Mouse (Mus musculus): ENCODE measurements at regions not wholly inside any gene's neighbourhood (a gene's known extent, or its start where the extent isn't known, plus 50 kb on each side); places are given as distances from the start of the nearest gene placed in this dataset.

GRCm38 (mm10) chr19:21104462-21104936 is 150.5 kb upstream of the Tmc1 start:
- Histone ChIP-seq H3K4me2 (replicated peaks; ENCODE audit: low read depth, low read length) (no peak overlapping the region), H3K27ac (ENCODE audit: low read depth, low read length) (no peak overlapping the region), H3K9ac (ENCODE audit: low read depth, low read length) (no peak overlapping the region), H3K9me3 (ENCODE audit: control insufficient read depth, low read length) (no peaks in the 10 kb centered on the region), H3K4me1 (replicated peaks; ENCODE audit: control insufficient read depth, insufficient read depth, low read length) (no peaks in the 10 kb centered on the region), H3K4me3 (ENCODE audit: low read depth, low read length) (no peak overlapping the region), H3K36me3 (ENCODE audit: control insufficient read depth, insufficient read depth, low read length) (no peaks in the 10 kb centered on the region), H3K27me3 (ENCODE audit: control insufficient read depth, insufficient read depth, low read length) (no peaks in the 10 kb centered on the region)
- ATAC-seq (ENCODE audit: low FRiP score) (no peak), DNase-seq (ENCODE audit: low spot score) (no peak)
- WGBS, result 82% methylated on average over 8 of the region's 8 CpGs

GRCm38 (mm10) chr19:21077771-21078548 is 124.0 kb upstream of the Tmc1 start:
- Histone ChIP-seq H3K36me3 (ENCODE audit: control insufficient read depth, insufficient read depth, low read length) (no peaks in the 10 kb centered on the region), H3K4me1 (replicated peaks; ENCODE audit: control insufficient read depth, insufficient read depth, low read length) (no peaks in the 10 kb centered on the region), H3K9me3 (ENCODE audit: control insufficient read depth, low read length) (no peaks in the 10 kb centered on the region), H3K27me3 (ENCODE audit: control insufficient read depth, insufficient read depth, low read length) (no peaks in the 10 kb centered on the region), H3K4me3 (ENCODE audit: low read depth, low read length) (no peak overlapping the region), H3K9ac (ENCODE audit: low read depth, low read length) (no peak overlapping the region), H3K4me2 (replicated peaks; ENCODE audit: low read depth, low read length) (no peak overlapping the region), H3K27ac (ENCODE audit: low read depth, low read length) (no peak overlapping the region)
- ATAC-seq (ENCODE audit: low FRiP score) (no peak), DNase-seq (ENCODE audit: low spot score) (no peak)
- WGBS, result 82% methylated on average over 7 of the region's 7 CpGs

- Histone ChIP-seq H3K9me3 (ENCODE audit: control insufficient read depth, low read length) (no peaks in the 10 kb centered on the region), H3K4me3 (ENCODE audit: low read depth, low read length) (no peak overlapping the region), H3K27me3 (ENCODE audit: control insufficient read depth, insufficient read depth, low read length) (no peaks in the 10 kb centered on the region), H3K4me2 (replicated peaks; ENCODE audit: low read depth, low read length) (no peak overlapping the region), H3K9ac (ENCODE audit: low read depth, low read length) (no peak overlapping the region), H3K4me1 (replicated peaks; ENCODE audit: control insufficient read depth, insufficient read depth, low read length) (no peaks in the 10 kb centered on the region), H3K36me3 (ENCODE audit: control insufficient read depth, insufficient read depth, low read length) (no peaks in the 10 kb centered on the region), H3K27ac (ENCODE audit: low read depth, low read length) (no peak overlapping the region)
- ATAC-seq (ENCODE audit: low FRiP score), result no peak
- no peak for DNase-seq (ENCODE audit: low spot score)
- WGBS, result 93% methylated on average over 7 of the region's 7 CpGs
Observed at GRCm38 (mm10) chr19:21068381-21068780, 114.4 kb upstream of the Tmc1 start.

- H3K27me3 ChIP-seq (ENCODE audit: control insufficient read depth, insufficient read depth, low read length), result no peaks in the 10 kb centered on the region
- DNase-seq (ENCODE audit: low spot score), result no peak
- H3K27ac ChIP-seq (ENCODE audit: low read depth, low read length), result no peak overlapping the region
- ATAC-seq (ENCODE audit: low FRiP score), result no peak
- no peaks in the 10 kb centered on the region for H3K4me1 ChIP-seq (replicated peaks; ENCODE audit: control insufficient read depth, insufficient read depth, low read length)
- H3K9me3 ChIP-seq (ENCODE audit: control insufficient read depth, low read length), result no peaks in the 10 kb centered on the region
- no peak overlapping the region for H3K4me2 ChIP-seq (replicated peaks; ENCODE audit: low read depth, low read length)
- 88% methylated on average over 14 of the region's 14 CpGs for WGBS
- H3K9ac ChIP-seq (ENCODE audit: low read depth, low read length), result no peak overlapping the region
- H3K4me3 ChIP-seq (ENCODE audit: low read depth, low read length), result no peak overlapping the region
- no peaks in the 10 kb centered on the region for H3K36me3 ChIP-seq (ENCODE audit: control insufficient read depth, insufficient read depth, low read length)
Observed at GRCm38 (mm10) chr19:21066432-21067113, 112.6 kb upstream of the Tmc1 start.

GRCm38 (mm10) chr19:21064902-21065301 is 110.9 kb upstream of the Tmc1 start:
- WGBS, result 89% methylated on average over 3 of the region's 3 CpGs
- H3K4me1 ChIP-seq (replicated peaks; ENCODE audit: control insufficient read depth, insufficient read depth, low read length), result no peaks in the 10 kb centered on the region
- H3K27ac ChIP-seq (ENCODE audit: low read depth, low read length), result no peak overlapping the region
- H3K9me3 ChIP-seq (ENCODE audit: control insufficient read depth, low read length), result no peaks in the 10 kb centered on the region
- DNase-seq (ENCODE audit: low spot score) (no peak), ATAC-seq (ENCODE audit: low FRiP score) (no peak)
- no peaks in the 10 kb centered on the region for H3K36me3 ChIP-seq (ENCODE audit: control insufficient read depth, insufficient read depth, low read length)
- H3K27me3 ChIP-seq (ENCODE audit: control insufficient read depth, insufficient read depth, low read length), result no peaks in the 10 kb centered on the region
- H3K4me2 ChIP-seq (replicated peaks; ENCODE audit: low read depth, low read length), result no peak overlapping the region
- H3K4me3 ChIP-seq (ENCODE audit: low read depth, low read length), result no peak overlapping the region
- no peak overlapping the region for H3K9ac ChIP-seq (ENCODE audit: low read depth, low read length)

- Histone ChIP-seq H3K27me3 (ENCODE audit: control insufficient read depth, insufficient read depth, low read length) (no peaks in the 10 kb centered on the region), H3K9ac (ENCODE audit: low read depth, low read length) (no peak overlapping the region), H3K4me3 (ENCODE audit: low read depth, low read length) (no peak overlapping the region), H3K9me3 (ENCODE audit: control insufficient read depth, low read length) (no peaks in the 10 kb centered on the region), H3K4me1 (replicated peaks; ENCODE audit: control insufficient read depth, insufficient read depth, low read length) (no peaks in the 10 kb centered on the region), H3K4me2 (replicated peaks; ENCODE audit: low read depth, low read length) (no peak overlapping the region), H3K27ac (ENCODE audit: low read depth, low read length) (no peak overlapping the region), H3K36me3 (ENCODE audit: control insufficient read depth, insufficient read depth, low read length) (no peaks in the 10 kb centered on the region)
- ATAC-seq (ENCODE audit: low FRiP score) (peak; percentile 59; the same call in 1 of the 2 replicates), DNase-seq (ENCODE audit: low spot score) (peak; percentile 41)
- 77% methylated on average over 11 of the region's 11 CpGs for WGBS
Observed at GRCm38 (mm10) chr19:21053597-21054544, 99.9 kb upstream of the Tmc1 start.

GRCm38 (mm10) chr19:21052771-21053170 is 98.8 kb upstream of the Tmc1 start:
- Histone ChIP-seq H3K36me3 (ENCODE audit: control insufficient read depth, insufficient read depth, low read length) (no peaks in the 10 kb centered on the region), H3K9me3 (ENCODE audit: control insufficient read depth, low read length) (no peaks in the 10 kb centered on the region), H3K27ac (ENCODE audit: low read depth, low read length) (no peak overlapping the region), H3K27me3 (ENCODE audit: control insufficient read depth, insufficient read depth, low read length) (no peaks in the 10 kb centered on the region), H3K4me1 (replicated peaks; ENCODE audit: control insufficient read depth, insufficient read depth, low read length) (no peaks in the 10 kb centered on the region), H3K9ac (ENCODE audit: low read depth, low read length) (no peak overlapping the region), H3K4me2 (replicated peaks; ENCODE audit: low read depth, low read length) (no peak overlapping the region), H3K4me3 (ENCODE audit: low read depth, low read length) (no peak overlapping the region)
- ATAC-seq (ENCODE audit: low FRiP score) (no peak), DNase-seq (ENCODE audit: low spot score) (no peak)
- WGBS, result 90% methylated on average over 3 of the region's 3 CpGs

GRCm38 (mm10) chr19:21051872-21052271 is 97.9 kb upstream of the Tmc1 start:
- 78% methylated on average over 4 of the region's 4 CpGs for WGBS
- no peaks in the 10 kb centered on the region for H3K36me3 ChIP-seq (ENCODE audit: control insufficient read depth, insufficient read depth, low read length)
- H3K27me3 ChIP-seq (ENCODE audit: control insufficient read depth, insufficient read depth, low read length), result no peaks in the 10 kb centered on the region
- DNase-seq (ENCODE audit: low spot score), result no peak
- no peaks in the 10 kb centered on the region for H3K4me1 ChIP-seq (replicated peaks; ENCODE audit: control insufficient read depth, insufficient read depth, low read length)
- no peak overlapping the region for H3K27ac ChIP-seq (ENCODE audit: low read depth, low read length)
- ATAC-seq (ENCODE audit: low FRiP score), result no peak
- no peak overlapping the region for H3K4me2 ChIP-seq (replicated peaks; ENCODE audit: low read depth, low read length)
- H3K9me3 ChIP-seq (ENCODE audit: control insufficient read depth, low read length), result no peaks in the 10 kb centered on the region
- H3K9ac ChIP-seq (ENCODE audit: low read depth, low read length), result no peak overlapping the region
- no peak overlapping the region for H3K4me3 ChIP-seq (ENCODE audit: low read depth, low read length)
